Mouse (Mus musculus): ENCODE data around the gene Wdr19. TPM values are rescaled to one million over a fixed set of nuclear protein-coding genes. Genes with fewer than 3 reads are reported as not detected.

Wdr19 gene
- polyA plus RNA-seq (2014; fragmentation: Illumina TruSeq; extraction: RNeasy Lipid Tissue Mini Kit (QIAGEN cat#74804); ENCODE audit: low replicate concordance): 1.8 TPM

GRCm38 (mm10) chr5:65199346-65200128, at the start of gene Wdr19:
Gene Wdr19 (plus strand): TSS chr5:65199696.

Other genes with a start within 250 kb of the Wdr19 start
- 1.2 TPM for gene Tlr6, start 239.6 kb upstream of the Wdr19 start, polyA plus RNA-seq (2014; fragmentation: Illumina TruSeq; extraction: RNeasy Lipid Tissue Mini Kit (QIAGEN cat#74804); ENCODE audit: low replicate concordance)
- 39.7 TPM for gene Fam114a1, start 229.6 kb upstream of the Wdr19 start, polyA plus RNA-seq (2014; fragmentation: Illumina TruSeq; extraction: RNeasy Lipid Tissue Mini Kit (QIAGEN cat#74804); ENCODE audit: low replicate concordance)
- 1.8 TPM for gene Tmem156, start 107.6 kb upstream of the Wdr19 start, polyA plus RNA-seq (2014; fragmentation: Illumina TruSeq; extraction: RNeasy Lipid Tissue Mini Kit (QIAGEN cat#74804); ENCODE audit: low replicate concordance)
- 21.0 TPM for gene Klhl5, start 92.2 kb upstream of the Wdr19 start, polyA plus RNA-seq (2014; fragmentation: Illumina TruSeq; extraction: RNeasy Lipid Tissue Mini Kit (QIAGEN cat#74804); ENCODE audit: low replicate concordance)
- 13.6 TPM for gene Rfc1, start 136.0 kb downstream of the Wdr19 start, polyA plus RNA-seq (2014; fragmentation: Illumina TruSeq; extraction: RNeasy Lipid Tissue Mini Kit (QIAGEN cat#74804); ENCODE audit: low replicate concordance)
- gene Klb, start 148.6 kb downstream of the Wdr19 start, polyA plus RNA-seq (2014; fragmentation: Illumina TruSeq; extraction: RNeasy Lipid Tissue Mini Kit (QIAGEN cat#74804); ENCODE audit: low replicate concordance): 0.52 TPM
- gene Rpl9, start 191.7 kb downstream of the Wdr19 start, polyA plus RNA-seq (2014; fragmentation: Illumina TruSeq; extraction: RNeasy Lipid Tissue Mini Kit (QIAGEN cat#74804); ENCODE audit: low replicate concordance): 399 TPM
- 60.3 TPM for gene Lias, start 191.8 kb downstream of the Wdr19 start, polyA plus RNA-seq (2014; fragmentation: Illumina TruSeq; extraction: RNeasy Lipid Tissue Mini Kit (QIAGEN cat#74804); ENCODE audit: low replicate concordance)
- gene Ugdh, start 236.3 kb downstream of the Wdr19 start, polyA plus RNA-seq (2014; fragmentation: Illumina TruSeq; extraction: RNeasy Lipid Tissue Mini Kit (QIAGEN cat#74804); ENCODE audit: low replicate concordance): 1,364 TPM